Mouse (Mus musculus) T-helper 2 cell (primary cell): Measurements from ENCODE around the gene Zfp871.

ENCODE experiments used
- in situ Hi-C: fragments of 300-600 bp; cut with MboI, MseI; formaldehyde crosslinking; loops from one replicate; pipeline ENCODE4 v1.15.1; 2025; ENCODE audit warnings: high pct_unique_total_duplicates

Zfp871 gene

DNA sequence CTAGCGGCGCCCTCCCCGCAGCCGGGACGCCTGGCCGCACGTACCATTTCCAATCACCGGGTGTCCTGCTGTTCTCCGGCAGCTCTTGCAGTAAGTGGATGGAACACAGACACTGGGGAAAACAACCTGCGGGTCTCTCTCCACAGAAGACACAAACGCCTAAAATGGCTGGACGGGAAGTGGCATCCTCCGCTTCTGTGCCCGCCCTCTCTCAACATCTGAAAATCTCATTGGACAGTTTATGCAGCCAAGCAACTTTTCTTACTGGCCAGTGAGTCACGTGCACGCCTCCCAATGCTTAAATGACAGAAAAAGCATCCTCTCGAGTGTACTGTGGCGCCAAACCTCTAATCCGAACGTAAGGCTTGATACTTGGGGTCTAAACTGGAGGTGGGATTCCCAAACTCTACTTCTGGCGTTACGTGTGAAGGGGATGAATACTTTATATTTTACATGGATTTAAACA is at the start of gene Zfp871:
Gene Zfp871, minus strand, starts transcription at position 194 of the 466 bp plus-strand sequence.
- in situ Hi-C loops: no loop called here

DNA sequence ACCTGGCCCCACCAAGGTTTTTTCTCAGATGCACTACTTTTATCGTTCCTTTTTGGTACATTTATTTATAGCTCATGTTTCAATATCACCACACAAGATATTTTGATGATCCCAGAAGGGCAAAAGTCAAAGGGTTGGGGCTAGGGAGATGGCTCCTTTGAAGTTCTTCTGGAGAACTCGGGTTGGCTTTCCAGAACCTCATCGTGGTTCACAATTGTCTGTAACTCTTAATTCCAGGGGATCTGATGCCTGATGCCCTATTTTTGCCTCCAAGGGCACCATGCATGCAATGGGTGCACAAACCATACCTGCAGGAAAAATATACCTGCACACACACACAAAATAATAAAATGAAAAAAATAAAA is 42.3 kb upstream of the Zfp871 start:
- in situ Hi-C loops: no loop called here

DNA sequence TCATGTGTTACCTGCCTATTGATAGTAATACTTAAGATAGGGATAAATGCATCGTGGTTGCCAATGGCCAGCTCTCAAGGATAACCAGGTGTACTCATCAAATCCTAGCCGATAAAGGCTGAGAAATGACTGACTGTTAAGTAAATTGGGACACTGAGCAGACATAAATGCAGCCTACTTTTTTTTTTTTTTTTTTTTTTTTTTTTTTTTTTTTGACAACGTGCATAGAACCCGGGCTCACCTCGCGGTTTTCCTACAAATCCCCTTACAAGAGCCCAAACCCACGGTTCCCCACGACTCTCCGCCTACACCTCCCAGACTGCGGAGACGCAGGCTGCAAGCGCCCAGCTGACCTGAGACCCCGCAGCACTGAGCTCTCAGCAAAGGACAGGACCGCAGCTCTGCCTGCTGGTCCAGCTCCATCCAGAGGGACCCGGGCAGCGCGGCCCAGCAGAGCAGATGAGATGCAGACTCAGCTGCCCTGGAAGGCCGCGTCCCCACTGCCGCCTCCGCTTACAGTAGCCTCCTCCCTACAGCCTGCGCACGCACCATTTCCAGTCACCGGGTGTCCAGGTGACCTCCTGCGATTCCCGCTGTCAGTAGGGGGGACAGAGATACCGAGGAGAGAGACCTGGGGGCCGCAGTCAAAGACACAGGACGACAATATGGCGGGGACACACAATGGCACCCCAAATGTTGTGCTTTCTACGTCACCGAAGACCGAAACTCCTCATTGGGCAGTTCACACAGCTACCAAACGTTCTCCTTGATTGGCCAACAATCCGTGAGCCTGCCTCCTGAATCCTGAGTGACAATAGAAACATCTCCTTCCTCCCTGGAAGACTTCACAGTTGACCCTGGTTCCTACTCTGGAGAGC is 41.7 kb upstream of the Zfp871 start, which contains the start of gene Zfp799:
Gene Zfp799, minus strand, starts transcription at position 722 of the 878 bp plus-strand sequence.
- in situ Hi-C loops: no loop called here

DNA sequence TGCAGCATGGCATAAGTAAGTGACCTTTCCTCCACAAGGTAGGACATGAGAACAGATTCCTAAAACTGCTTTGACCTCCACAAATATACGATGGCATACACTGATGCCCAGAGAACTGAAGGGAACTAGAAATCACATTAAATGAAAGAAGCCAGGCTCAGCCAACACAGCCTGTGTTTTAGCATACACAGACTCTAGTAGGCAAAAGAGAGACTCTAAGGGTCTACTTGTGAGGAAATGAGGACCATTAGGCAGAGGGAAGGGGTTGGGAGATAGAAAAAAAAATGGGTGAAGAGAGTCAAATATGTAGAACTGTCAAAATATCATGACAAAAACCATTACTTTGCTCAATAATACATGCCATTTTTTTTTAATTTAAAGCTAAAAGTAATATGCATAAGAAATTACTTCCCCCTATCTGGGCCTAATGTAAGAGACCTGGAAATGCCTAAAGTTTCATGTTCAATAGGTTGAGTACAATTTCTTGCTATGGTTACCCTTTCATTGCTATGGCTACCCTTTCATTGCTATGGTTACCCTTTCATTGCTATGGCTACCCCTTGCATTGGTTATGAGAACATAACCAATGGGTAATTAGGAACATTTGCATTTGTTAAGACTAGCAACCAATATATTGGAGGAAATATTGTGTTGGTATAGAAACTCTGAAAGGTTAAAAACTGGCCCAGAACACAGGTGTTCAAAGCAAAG is 28.1 kb upstream of the Zfp871 start:
- in situ Hi-C loops: no loop called here

DNA sequence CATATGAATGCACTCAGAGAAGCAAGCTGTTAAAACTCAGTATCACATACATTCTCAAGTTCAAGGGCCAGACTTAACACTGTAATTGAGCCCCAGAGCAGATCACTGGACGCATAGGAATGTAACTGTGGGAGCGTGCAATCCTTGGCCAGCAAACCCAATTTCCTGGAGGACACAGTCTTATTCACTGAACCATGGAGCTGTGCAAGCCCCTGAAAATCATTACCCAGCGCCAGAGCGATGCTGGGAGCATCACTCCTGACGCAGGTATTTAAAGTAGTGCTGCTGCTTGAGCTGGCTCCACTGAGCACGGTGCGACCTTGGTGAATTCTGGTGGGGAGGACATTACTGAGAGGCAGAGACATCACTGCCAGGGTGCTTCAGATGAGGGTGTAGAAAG is 26.0 kb upstream of the Zfp871 start:
- in situ Hi-C loops: no loop called here

DNA sequence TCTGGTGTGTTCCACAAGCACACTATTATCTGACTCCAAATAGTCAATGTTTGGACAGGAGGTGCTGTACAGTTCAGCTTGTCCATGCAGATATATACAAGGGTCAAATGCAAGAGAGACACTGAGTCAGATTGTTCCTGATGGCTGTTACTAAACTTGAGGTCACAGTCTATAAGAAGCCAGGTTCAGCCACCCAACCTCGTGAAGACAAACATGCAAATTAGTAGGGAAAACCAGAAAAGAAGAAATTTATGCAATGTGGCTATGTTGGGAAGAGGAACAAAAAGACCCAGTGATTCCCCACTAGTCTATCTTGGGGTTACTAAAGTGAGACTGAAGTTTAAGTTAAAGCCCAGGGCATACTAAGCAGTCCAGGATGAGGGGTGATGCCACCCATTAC is 22.6 kb upstream of the Zfp871 start:
- in situ Hi-C loops: no loop called here

DNA sequence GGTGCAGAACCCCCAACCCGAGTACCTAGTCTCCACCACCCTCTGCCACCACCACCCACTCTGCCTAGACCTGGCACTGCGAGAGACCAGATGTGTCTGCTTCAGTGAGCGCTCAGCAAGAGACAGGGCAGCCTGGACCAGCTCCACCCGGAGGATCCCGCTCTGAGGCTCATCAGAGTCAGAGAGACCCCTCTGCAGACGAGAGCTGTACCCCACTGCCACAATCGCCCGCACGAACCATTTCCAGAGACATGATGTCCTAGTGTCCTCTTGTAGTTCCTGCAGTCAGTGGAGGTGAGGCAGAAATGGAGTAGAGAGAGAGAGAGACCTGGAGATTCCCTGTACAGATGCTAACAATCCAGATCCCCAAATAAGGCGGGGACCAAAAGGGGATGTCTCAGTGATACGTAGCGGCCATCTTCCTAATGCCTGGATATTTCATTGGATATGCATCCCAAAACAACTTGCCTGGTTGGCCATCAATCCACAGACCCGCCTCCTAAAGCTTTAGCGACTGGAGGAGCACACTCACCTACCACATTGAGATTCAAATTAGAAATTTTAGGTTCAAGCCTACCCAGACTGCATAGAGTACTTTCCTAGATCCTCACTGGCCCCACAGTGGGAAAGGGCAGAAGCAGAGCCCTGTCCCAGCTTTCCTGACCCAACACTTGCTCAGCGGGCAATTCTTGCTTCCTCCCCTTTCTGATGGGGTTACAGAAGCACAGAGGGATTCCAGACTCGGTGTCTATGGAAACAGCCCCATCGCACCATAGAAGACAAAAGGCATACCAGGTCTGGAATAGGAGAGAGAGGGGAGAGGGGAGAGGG is 21.7 kb upstream of the Zfp871 start, which contains the start of gene Zfp811:
Gene Zfp811, minus strand, starts transcription at position 388 of the 831 bp plus-strand sequence.
- in situ Hi-C loops: no loop called here

DNA sequence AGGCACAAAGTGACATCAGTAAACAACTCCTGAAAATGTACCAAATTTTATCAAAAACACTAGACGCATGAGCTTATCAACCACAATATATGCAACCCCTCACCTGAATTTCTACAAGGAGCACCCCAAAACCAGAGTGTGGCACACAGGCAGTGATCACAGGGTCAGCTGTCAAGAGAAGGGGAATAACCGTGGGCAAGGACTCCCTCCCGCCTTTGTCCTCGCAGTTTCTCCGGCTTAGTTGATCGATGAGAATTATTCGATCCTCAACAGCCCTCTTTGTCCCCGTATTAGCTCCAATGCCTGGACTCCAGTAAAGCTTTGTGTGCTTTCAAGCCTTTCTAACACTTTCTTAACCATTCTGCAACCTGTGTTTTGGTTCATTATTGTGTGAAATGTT is 20.8 kb upstream of the Zfp871 start:
- in situ Hi-C loops: no loop called here

DNA sequence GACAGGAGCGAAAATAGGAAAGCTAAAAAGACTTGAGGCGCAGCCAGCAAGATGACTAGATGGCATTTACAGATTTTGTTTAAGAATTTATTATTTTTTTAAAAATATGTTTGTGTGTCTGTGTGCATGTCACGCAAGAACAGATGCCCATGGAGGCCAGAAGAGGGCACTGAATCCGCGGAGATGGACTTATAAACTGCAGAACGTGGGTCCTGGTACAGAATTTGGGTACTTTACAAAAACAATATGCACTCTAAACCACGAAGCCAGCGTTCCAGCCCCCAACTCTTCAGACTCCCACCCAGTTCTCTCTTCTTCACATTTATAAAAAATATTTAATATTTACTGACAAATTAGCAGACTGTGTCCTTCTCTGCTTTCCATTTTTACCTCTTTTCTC is 1.2 kb upstream of the Zfp871 start:
- in situ Hi-C loops: no loop called here

DNA sequence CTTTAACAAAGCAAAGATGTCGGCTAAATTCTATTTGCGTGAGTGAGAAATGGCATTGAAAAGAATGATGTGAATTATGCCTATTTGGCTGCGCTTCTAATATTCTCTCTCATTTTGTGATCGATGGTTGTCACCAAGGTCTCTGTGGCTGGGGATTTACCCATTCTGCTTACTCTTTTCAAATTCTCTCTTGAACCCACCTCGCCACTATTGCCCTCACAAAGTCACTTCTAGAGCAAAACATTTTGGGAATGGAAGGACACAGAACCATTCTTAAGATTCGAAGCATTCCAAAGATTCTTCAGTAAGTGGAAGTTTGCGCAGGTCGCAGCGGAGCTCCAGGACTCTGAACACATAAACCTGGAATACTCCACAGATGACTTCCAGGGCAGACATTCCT is 489 bp upstream of the Zfp871 start:
- in situ Hi-C loops: no loop called here

DNA sequence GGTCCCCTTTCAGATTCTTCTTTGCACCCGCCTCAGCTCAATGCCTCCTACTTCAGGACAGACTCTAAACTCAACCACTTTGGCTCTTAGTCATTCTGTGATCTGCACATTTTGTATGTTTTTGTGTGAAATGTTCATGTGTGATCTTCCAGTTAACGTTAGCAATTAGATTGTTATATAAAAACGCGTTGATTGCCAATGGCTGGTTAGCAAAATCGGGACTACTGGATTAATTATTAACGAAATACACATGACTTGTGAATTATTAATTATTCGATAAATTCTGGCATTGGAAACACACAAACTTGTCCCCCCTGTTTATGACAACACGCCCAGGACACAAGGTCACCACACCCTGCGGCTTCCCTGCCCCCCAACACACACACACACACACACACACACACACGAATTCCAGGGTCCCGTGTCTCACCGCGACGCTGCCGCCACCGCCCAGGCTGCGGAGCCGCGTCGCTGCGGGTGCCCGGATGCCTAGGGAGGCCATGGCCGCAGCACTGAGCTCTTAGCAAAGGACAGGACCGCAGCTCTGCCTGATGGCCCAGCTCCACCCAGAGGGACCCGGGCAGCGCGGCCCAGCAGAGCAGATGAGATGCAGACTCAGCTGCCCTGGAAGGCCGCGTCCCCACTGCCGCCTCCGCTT is 522 bp downstream of the Zfp871 start:
- in situ Hi-C loops: no loop called here

DNA sequence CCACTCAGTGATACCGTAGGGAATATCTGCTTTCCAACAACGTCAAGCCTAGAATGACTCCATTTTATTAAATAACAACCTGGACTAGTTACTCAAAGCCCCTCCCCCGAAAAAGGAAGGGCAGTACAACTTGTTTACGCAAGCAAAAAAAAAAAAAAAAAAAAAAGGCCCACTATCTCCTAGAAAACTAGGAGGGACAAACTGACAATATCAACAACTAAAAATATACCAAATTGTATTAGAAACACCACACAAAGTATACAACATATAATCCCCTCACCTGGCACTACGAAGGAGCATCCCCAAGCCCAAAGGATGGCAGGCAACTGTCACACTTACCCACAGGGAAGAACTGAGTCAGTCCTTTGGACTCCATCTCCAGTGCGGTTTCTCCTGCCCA is 1.1 kb downstream of the Zfp871 start:
- in situ Hi-C loops: no loop called here

DNA sequence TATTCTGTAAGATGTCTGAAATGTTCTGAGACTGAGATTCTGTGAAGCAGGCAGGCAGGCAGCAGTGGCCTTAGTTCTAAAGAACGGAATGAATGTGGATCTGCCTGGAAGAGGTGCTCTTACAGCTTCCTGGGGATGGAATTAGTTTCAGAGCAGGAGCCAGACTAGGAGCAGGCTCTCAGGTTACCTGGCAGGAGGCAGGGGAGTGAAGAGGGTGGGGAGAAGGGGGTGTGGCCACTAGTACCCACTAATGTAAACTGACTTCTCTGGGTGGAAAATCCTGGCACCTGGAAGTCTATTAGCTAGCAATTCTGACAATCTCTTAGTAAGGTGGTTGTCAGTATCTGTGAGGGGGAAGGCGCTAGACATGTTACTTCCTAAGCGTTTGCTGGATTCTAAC is 2.4 kb downstream of the Zfp871 start:
- in situ Hi-C loops: no loop called here

DNA sequence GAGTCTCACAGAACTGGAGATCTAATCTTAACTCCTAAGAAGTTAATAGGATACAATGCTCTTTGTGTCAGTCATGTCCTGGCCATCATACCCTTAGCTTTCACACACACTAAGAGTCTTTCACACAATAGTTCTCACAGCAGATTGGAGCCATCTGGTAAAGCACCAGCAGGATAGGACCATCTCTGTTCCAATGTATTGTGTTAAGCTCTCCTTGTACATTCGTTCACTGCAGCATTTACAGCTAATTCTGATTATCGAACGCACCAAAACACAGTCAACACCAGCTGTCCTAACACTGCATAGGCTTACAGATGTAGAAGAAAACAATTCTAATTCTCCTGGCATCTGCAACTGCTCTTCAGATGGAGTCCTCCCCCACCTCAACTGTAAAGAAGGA is 10.5 kb downstream of the Zfp871 start:
- in situ Hi-C loops: no loop called here

DNA sequence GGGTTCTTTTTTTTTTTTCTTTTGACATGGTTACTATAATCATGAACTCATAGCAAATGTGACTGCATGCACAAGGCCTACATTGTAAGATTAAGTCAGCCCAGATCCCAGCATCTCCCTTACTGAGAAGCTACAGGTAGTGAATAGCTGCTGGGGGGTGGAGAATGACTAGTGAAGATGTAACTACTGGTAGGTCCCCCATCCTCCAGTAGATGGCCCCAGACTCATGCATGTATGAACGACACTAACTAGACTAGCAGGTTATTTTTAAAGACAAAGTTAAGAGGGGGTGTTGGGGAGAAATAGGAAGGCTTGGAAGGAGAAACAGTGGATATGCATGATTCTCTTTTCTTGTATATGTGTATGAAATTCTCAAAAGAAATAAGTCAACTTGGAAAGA is 16.9 kb downstream of the Zfp871 start:
- in situ Hi-C loops: no loop called here

DNA sequence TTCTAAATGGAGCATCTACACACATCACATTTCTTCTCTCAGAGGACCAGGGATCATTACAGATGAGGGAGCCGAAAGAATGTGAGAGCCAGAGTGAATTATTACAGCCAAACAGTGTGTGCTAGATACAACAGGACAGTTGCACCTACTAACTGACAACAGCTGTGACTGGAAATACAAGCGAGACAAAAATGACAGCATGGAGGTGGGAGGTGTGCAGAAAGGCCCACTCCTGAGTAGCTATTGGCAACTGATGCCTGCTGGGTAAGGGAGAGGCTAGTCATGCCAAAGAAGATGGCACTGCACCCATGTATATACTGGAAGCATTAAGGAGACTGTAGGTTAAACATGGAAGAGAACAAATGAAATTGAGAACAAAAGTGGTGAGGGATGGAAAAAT is 21.7 kb downstream of the Zfp871 start:
- in situ Hi-C loops: no loop called here

DNA sequence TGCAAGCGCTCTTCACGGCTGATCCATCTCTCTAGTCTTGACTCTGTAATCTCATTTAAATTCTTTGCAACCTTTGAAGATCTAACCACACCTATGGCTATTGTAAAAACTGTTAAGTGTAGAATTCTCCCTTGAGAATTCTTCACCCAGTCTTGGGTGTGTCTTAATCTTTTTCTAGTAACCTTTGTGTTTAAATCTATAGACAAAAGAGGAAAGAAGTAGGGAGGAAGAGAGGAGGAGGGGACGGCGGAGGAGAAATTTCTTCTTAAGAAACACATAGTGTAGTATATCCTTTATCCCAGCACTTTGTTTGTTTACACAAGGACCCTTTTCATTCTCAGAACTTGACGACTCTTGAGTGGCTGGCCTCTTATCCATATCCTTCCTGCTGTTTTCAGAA is 30.8 kb downstream of the Zfp871 start:
- in situ Hi-C loops: no loop called here

DNA sequence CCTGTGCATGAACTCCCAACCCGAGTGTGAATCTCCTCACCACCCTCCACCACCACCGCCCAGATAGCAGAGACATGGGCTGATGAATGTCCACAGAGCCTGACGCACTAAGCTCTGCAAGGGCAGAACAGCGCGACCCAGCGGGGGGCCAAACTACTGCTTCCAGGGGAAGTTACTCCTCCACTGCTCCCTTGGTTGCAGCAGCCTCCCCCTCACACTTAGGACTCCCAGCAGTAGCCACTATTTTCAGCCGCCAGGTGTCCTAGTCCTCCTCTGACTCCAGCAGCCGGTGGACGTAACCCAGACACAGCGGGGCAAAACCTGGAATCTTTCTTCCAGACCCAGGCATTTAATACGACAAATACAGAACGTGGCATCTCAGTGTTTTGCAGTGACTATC is 34.5 kb downstream of the Zfp871 start:
- in situ Hi-C loops: no loop called here

DNA sequence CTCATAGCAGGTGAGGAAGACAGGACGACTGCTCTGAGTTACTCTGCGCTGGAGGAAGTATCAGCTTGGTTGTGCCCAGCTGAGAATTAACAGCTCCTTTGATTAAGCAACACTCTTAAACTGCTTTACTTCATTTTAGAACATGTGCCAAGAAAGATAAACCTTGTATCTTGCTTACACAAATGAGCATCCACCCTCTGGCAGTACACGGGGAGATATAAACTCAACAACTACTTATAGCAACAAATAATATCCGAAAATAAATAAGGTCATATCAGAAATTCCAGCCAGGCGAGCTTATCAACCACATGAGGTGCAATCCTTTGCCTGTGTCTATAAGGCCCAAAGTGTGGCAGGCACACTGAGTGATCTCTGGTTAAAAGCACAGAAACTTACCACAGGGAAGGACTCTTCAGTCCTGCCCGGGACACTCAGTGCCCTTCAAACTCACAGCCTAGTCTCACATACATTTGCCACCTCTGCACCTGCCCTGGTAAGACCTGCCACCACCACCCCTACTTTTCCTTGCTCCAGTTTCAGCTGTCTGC is 35.2 kb downstream of the Zfp871 start:
- in situ Hi-C loops: no loop called here

DNA sequence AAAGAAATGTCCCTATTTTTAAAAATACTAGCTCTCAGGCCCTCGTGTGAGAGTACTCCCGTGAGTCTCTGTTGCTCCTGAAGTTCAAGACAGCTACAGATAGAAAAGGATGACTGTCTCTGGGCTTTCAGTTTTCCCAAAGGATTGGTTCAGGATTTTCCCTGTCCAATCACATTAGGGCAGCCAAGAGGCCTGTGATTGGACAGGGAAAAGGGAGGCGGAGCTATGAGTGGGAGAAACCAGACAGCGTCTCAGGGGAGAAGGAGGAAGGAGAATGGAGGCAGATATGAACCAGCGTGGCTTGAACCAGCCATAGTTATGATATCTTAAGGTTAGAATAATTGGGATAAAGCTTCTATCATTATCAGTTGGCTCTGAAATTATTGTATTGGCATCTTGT is 37.5 kb downstream of the Zfp871 start:
- in situ Hi-C loops: no loop called here

DNA sequence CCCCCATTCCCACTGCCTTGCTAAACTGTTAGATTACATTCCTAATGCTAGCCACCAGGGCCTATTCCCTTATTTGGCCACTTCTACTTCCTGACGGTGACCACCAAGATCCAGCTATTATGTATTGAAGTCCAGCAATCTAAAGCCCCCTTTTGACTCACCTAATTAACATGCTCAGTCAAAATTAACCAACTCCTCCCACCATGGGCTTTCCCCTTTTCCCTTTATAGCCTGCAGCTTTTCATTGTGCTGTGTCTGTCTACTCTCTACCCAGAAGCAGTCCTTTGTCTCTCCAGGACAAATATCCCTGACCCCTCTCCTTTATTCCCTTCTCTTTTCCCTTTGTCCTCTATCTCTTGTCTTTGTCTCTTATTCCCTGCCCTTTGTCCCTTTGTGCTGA is 47.0 kb downstream of the Zfp871 start:
- in situ Hi-C loops: no loop called here
